Mouse (Mus musculus): Measurements from ENCODE around the gene C130060K24Rik.

The C130060K24Rik gene

DNA sequence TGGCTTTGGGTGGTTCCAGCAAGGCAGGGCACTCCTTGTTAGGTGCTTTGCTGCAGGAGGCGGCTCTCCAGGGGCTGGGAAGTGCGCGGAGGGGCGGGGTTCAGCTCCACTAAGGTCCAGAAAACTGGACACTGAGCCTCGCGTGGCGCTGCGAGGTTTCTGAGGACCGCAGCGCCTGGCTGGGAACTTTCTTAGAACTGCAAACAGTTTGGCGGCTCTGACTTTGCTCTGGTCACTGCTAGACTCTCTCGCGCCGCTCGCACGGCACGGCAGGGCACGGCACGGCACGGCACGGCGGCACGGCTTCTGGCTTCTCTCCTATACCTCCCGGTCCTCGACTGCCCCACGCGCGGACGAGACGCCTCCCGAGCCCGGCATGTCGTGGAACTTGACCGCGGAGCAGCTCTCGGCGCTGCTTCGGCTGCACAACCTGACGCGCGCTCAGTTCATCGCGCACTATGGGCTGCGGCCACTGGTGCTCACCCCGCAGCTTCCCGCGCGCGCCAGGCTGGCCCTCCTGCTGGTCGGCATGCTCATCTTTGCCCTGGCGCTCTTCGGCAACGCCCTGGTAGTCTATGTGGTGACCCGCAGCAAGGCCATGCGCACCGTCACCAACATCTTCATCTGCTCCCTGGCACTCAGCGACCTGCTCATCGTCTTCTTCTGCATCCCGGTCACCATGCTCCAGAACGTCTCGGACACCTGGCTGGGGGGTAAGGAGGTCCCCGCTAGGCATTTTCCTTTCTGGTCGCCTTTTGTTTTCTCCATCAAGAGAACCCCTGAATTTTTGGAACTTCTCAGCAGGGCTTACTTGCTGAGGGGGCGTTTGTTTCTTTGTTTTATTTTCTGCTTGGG, at the start of gene C130060K24Rik:
Gene C130060K24Rik (plus strand): TSS at position 188 of the 855 bp plus-strand sequence.
- no peak for ATAC-seq (ENCODE audit: insufficient number of reproducible peaks, low FRiP score, low TSS enrichment)

GRCm38 (mm10) chr6:65334246-65334645, 46.7 kb upstream of the C130060K24Rik start:
- no peak for ATAC-seq (ENCODE audit: insufficient number of reproducible peaks, low FRiP score, low TSS enrichment)

DNA sequence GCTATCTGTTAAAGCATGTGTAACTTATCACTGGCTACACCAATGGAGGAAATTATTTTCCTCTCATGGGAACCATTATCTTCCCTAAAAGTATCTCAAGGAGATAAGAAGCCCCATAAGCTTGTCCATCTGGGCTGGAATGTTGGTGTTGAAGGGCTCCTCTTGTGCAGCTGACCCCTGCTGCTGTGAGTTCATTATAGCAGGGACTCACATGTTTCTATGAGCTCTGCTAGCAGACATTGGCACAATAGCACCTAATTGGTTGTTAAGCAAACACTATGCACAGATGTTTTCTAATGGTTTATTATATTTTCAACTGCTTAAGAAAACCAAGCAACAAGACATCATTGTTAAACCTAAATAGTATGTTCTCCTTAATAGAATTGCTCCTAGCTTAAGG, 41.5 kb upstream of the C130060K24Rik start:
- ATAC-seq (ENCODE audit: insufficient number of reproducible peaks, low FRiP score, low TSS enrichment): no peak

GRCm38 (mm10) chr6:65341360-65341759, 39.5 kb upstream of the C130060K24Rik start:
- no peak for ATAC-seq (ENCODE audit: insufficient number of reproducible peaks, low FRiP score, low TSS enrichment)

GRCm38 (mm10) chr6:65347736-65348135, 33.2 kb upstream of the C130060K24Rik start:
- no peak for ATAC-seq (ENCODE audit: insufficient number of reproducible peaks, low FRiP score, low TSS enrichment)

GRCm38 (mm10) chr6:65348255-65348654, 32.6 kb upstream of the C130060K24Rik start:
- ATAC-seq (ENCODE audit: insufficient number of reproducible peaks, low FRiP score, low TSS enrichment): no peak

- no peak for ATAC-seq (ENCODE audit: insufficient number of reproducible peaks, low FRiP score, low TSS enrichment)
Observed at GRCm38 (mm10) chr6:65351622-65352021, 29.3 kb upstream of the C130060K24Rik start.

DNA sequence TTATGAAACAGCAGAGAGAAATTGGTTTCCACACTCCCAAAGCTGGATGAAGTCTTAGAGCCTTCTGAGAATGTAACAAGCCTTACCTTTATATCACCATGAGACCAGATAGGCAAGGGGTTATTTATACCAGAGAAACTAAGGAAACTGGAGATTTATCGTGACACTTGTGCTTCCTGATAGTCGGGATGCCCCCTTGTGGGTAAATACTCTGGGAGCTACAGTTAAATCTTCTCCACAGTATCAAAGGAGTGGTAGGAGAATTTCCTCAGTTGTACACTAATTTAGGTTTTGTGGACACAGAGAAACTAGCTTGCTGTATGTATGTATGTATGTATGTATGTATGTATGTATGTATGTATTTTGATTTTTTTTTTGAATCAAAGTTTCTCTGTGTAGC, 5.0 kb upstream of the C130060K24Rik start:
- no peak for ATAC-seq (ENCODE audit: insufficient number of reproducible peaks, low FRiP score, low TSS enrichment)

- no peak for ATAC-seq (ENCODE audit: insufficient number of reproducible peaks, low FRiP score, low TSS enrichment)
Observed at GRCm38 (mm10) chr6:65421888-65422287, 41.0 kb downstream of the C130060K24Rik start.

GRCm38 (mm10) chr6:65427065-65427464, 46.2 kb downstream of the C130060K24Rik start:
- 0 out of 2 replicates have a peak, but pooled peaks have one; percentile 36 for ATAC-seq (ENCODE audit: insufficient number of reproducible peaks, low FRiP score, low TSS enrichment)

DNA sequence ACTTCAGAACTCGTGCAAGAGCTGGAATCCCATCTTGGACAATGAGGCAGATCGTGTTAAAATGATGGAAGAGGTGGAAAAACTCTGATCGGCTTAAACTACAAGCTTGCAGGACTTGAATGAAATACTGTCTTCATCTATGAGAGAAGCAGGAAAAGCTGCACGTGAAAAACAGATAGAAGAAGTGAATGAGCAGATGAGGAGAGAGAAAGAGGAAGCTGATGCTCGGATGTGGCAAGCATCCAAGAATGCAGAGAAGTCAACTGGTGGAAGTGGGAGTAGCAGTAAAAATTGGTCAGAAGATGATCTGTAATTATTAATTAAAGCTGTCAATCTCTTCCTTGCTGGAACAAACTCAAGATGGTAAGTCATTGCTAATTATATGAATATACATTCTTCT, 52.3 kb downstream of the C130060K24Rik start:
- ATAC-seq (ENCODE audit: insufficient number of reproducible peaks, low FRiP score, low TSS enrichment): no peak

GRCm38 (mm10) chr6:65453465-65453864, 72.6 kb downstream of the C130060K24Rik start:
- ATAC-seq (ENCODE audit: insufficient number of reproducible peaks, low FRiP score, low TSS enrichment): peak; percentile 61; the same call in 1 of the 2 replicates

DNA sequence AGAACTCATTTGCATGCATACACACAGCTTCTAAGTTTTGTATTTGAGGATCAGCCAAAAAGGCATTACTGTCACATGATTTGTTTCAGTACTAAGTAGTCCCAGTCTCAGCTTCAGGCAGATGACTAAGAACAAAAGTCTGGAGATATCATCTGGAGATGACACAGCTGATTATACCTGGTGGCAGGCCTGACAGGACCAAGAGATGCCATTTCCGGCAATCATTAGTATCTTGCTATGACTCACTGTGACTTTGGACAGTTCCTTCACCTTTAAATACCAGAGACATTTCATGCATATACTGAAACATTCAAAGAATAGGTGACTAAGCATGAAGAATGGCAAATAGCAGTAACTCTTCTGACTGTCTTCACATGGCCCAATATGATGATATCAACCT, 84.4 kb downstream of the C130060K24Rik start:
- ATAC-seq (ENCODE audit: insufficient number of reproducible peaks, low FRiP score, low TSS enrichment): no peak

- ATAC-seq (ENCODE audit: insufficient number of reproducible peaks, low FRiP score, low TSS enrichment): no peak
Observed at GRCm38 (mm10) chr6:65470320-65470719, 89.4 kb downstream of the C130060K24Rik start.

- no peak for ATAC-seq (ENCODE audit: insufficient number of reproducible peaks, low FRiP score, low TSS enrichment)
Observed at GRCm38 (mm10) chr6:65472455-65472854, 91.5 kb downstream of the C130060K24Rik start.

DNA sequence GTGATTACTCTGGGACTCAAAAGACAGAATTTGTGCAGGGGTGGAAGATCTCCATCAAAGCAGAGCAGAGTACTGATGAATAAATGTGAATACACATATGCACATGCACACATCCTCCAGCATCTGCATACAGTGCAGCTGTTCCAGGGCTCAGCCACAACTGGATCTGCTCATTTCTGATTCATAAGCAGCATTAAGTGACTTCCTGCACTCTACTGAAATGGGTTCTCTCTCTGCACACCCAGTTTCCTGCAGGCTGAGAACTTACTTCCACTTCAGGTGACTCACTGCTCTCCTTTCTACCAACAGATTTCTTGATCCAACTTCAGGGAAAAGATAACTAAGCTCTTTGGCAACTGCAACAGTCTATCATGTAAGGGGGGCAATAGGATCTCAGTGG, 117.9 kb downstream of the C130060K24Rik start:
- ATAC-seq (ENCODE audit: insufficient number of reproducible peaks, low FRiP score, low TSS enrichment): no peak

Measured in cerebellum, adult (tissue).